Mouse (Mus musculus) Muller cell, postnatal 12 days (primary cell): ENCODE measurements around the gene Il18r1.

ENCODE experiments used
- DNase-seq: peaks from one replicate; pipeline ENCODE4 v3.0.0-alpha.2; 2015; ENCODE audit errors: inconsistent ontology term

The Il18r1 gene

GRCm38 (mm10) chr1:40465477-40466430, at the start of gene Il18r1:
Il18r1 (plus strand) TSS chr1:40465552.
- DNase-seq: no peak

- no peak for DNase-seq
These were observed 48.3 kb upstream of the Il18r1 start for GRCm38 (mm10) chr1:40417034-40417433.

GRCm38 (mm10) chr1:40418512-40418911, 46.8 kb upstream of the Il18r1 start:
- DNase-seq: no peak

GRCm38 (mm10) chr1:40423892-40424291, 41.5 kb upstream of the Il18r1 start:
- no peak for DNase-seq

GRCm38 (mm10) chr1:40427270-40427669, 38.1 kb upstream of the Il18r1 start:
- DNase-seq: no peak

- DNase-seq: no peak
These were observed 37.5 kb upstream of the Il18r1 start for GRCm38 (mm10) chr1:40427901-40428300.

- DNase-seq: no peak
These were observed 36.3 kb upstream of the Il18r1 start, which contains the start of gene Il1rl1 for GRCm38 (mm10) chr1:40428910-40429675. Il1rl1 (plus strand) TSS chr1:40429570.

- no peak for DNase-seq
These were observed 35.1 kb upstream of the Il18r1 start for GRCm38 (mm10) chr1:40430143-40430834.

GRCm38 (mm10) chr1:40432169-40432568, 33.2 kb upstream of the Il18r1 start:
- no peak for DNase-seq

- DNase-seq: peak; percentile 34
These were observed 29.4 kb upstream of the Il18r1 start for GRCm38 (mm10) chr1:40435936-40436335.

GRCm38 (mm10) chr1:40437340-40437739, 28.0 kb upstream of the Il18r1 start:
- no peak for DNase-seq

- DNase-seq: peak; percentile 14
These were observed 25.8 kb upstream of the Il18r1 start for GRCm38 (mm10) chr1:40439504-40439903.

GRCm38 (mm10) chr1:40444800-40445199, 20.6 kb upstream of the Il18r1 start:
- peak; percentile 91 for DNase-seq

GRCm38 (mm10) chr1:40467306-40467705, 2.0 kb downstream of the Il18r1 start:
- no peak for DNase-seq

- DNase-seq: no peak
These were observed 3.5 kb downstream of the Il18r1 start for GRCm38 (mm10) chr1:40468805-40469204.

GRCm38 (mm10) chr1:40469900-40470299, 4.5 kb downstream of the Il18r1 start:
- DNase-seq: no peak

- DNase-seq: no peak
These were observed 7.0 kb downstream of the Il18r1 start for GRCm38 (mm10) chr1:40472401-40472800.

GRCm38 (mm10) chr1:40473640-40474039, 8.3 kb downstream of the Il18r1 start:
- DNase-seq: no peak

- DNase-seq: no peak
These were observed 9.0 kb downstream of the Il18r1 start for GRCm38 (mm10) chr1:40474336-40474735.

GRCm38 (mm10) chr1:40475697-40476096, 10.3 kb downstream of the Il18r1 start:
- no peak for DNase-seq

- no peak for DNase-seq
These were observed 11.4 kb downstream of the Il18r1 start for GRCm38 (mm10) chr1:40476756-40477155.

GRCm38 (mm10) chr1:40479505-40479923, 14.2 kb downstream of the Il18r1 start:
- DNase-seq: no peak
